Mouse (Mus musculus) CH12.LX (cell line): Measurements from ENCODE around the gene Cradd. TPM values are rescaled to one million over a fixed set of nuclear protein-coding genes. Genes with fewer than 3 reads are reported as not detected.

Source experiments
- DNase-seq: peaks from one replicate; pipeline ENCODE4 v3.0.0-alpha.2; 2013; ENCODE audit errors: extremely low read depth
- H3K27ac ChIP-seq: 2 replicates; pipeline ENCODE4 v1.5.1; 2012; ENCODE audit warnings: low read depth, mild to moderate bottlenecking, control low read depth, moderate library complexity; ENCODE audit not compliant: insufficient read depth
- H3K27me3 ChIP-seq: replicated peaks from 2 replicates; pipeline ENCODE3; 2012; ENCODE audit warnings: inconsistent platforms
- H3K36me3 ChIP-seq, 2 experiments: replicated peaks in 1 of 2; 2 replicates each; pipeline versions ENCODE3 to v1.6.1; 2012; ENCODE audit warnings: inconsistent platforms in 1 of 2, low read length in 1 of 2, mild to moderate bottlenecking in 1 of 2, mixed read lengths in 1 of 2, moderate library complexity in 1 of 2; ENCODE audit not compliant: control insufficient read depth in 1 of 2, insufficient read depth in 1 of 2
- H3K4me1 ChIP-seq, 2 experiments: 2 replicates each; pipeline ENCODE4 v1.6.1; 2012; ENCODE audit warnings: inconsistent platforms in 1 of 2, moderate library complexity in 1 of 2; ENCODE audit not compliant: insufficient read depth in 2 of 2, control insufficient read depth in 1 of 2
- H3K4me2 ChIP-seq: 2 replicates; pipeline ENCODE4 v1.6.1; 2012; ENCODE audit warnings: low read depth, mild to moderate bottlenecking, control low read depth; ENCODE audit not compliant: poor library complexity, insufficient read depth, severe bottlenecking
- H3K4me3 ChIP-seq, 3 experiments: fragments of 150-350 bp in 1 of 3; sonication (generic) in 1 of 3; replicated peaks in 1 of 3; 2 replicates each; pipeline versions ENCODE3 to v1.5.1; 2011 to 2012; ENCODE audit warnings: low read depth in 2 of 3, low read length in 2 of 3, mild to moderate bottlenecking in 2 of 3, moderate library complexity in 2 of 3, control low read depth in 1 of 3, improper control_type of control experiment in 1 of 3, inconsistent platforms in 1 of 3, mixed read lengths in 1 of 3; ENCODE audit not compliant: poor library complexity in 1 of 3
- H3K79me2 ChIP-seq: replicated peaks from 2 replicates; pipeline ENCODE4 v1.6.1; 2012; ENCODE audit warnings: mild to moderate bottlenecking, moderate library complexity; ENCODE audit not compliant: control insufficient read depth, poor library complexity, insufficient read depth, severe bottlenecking; ENCODE audit errors: extremely low read depth
- H3K9ac ChIP-seq: 2 replicates; pipeline ENCODE4 v1.6.1; 2012; ENCODE audit warnings: low read depth, mild to moderate bottlenecking, control low read depth, moderate library complexity; ENCODE audit not compliant: insufficient read depth
- H3K9me3 ChIP-seq: replicated peaks from 2 replicates; pipeline ENCODE3; 2012; ENCODE audit warnings: low read length, inconsistent platforms, mixed read lengths
- BHLHE40 ChIP-seq: IDR thresholded peaks from 2 replicates; pipeline ENCODE4 v1.6.1; 2011; ENCODE audit warnings: mild to moderate bottlenecking, low read depth, low read length, improper control_type of control experiment
- CHD1 ChIP-seq: IDR thresholded peaks from 2 replicates; pipeline ENCODE4 v1.6.1; 2012; ENCODE audit warnings: low read depth, low read length, improper control_type of control experiment, inconsistent platforms
- CHD2 ChIP-seq: IDR thresholded peaks from 2 replicates; pipeline ENCODE4 v1.6.1; 2011; ENCODE audit warnings: low read length, improper control_type of control experiment
- E2F4 ChIP-seq: IDR thresholded peaks from 2 replicates; pipeline ENCODE4 v1.6.1; 2011; ENCODE audit warnings: low read depth, low read length, improper control_type of control experiment; ENCODE audit not compliant: insufficient replicate concordance
- EP300 ChIP-seq: IDR thresholded peaks from 2 replicates; pipeline ENCODE4 v1.6.1; 2011; ENCODE audit warnings: low read length, improper control_type of control experiment
- ETS1 ChIP-seq: conservative IDR thresholded peaks from 2 replicates; pipeline ENCODE4 v1.6.1; 2012; ENCODE audit warnings: low read depth, mild to moderate bottlenecking, inconsistent platforms, low read length, improper control_type of control experiment, moderate library complexity
- GABPA ChIP-seq: IDR thresholded peaks from 2 replicates; pipeline ENCODE4 v1.6.1; 2012; ENCODE audit warnings: low read depth, low read length, improper control_type of control experiment, inconsistent platforms; ENCODE audit not compliant: insufficient replicate concordance
- KAT2A ChIP-seq: IDR thresholded peaks from 2 replicates; pipeline ENCODE4 v1.6.1; 2012; ENCODE audit warnings: low read length, improper control_type of control experiment, inconsistent platforms; ENCODE audit not compliant: insufficient replicate concordance
- MAX ChIP-seq: IDR thresholded peaks from 2 replicates; pipeline ENCODE4 v1.6.1; 2011; ENCODE audit warnings: low read length, improper control_type of control experiment
- MEF2A ChIP-seq: IDR thresholded peaks from 2 replicates; pipeline ENCODE4 v1.6.1; 2014; ENCODE audit warnings: low read depth, mild to moderate bottlenecking, inconsistent platforms, low read length, improper control_type of control experiment, borderline replicate concordance
- MXI1 ChIP-seq: IDR thresholded peaks from 2 replicates; pipeline ENCODE4 v1.6.1; 2011; ENCODE audit warnings: mild to moderate bottlenecking, low read depth, low read length, improper control_type of control experiment
- MYC ChIP-seq: IDR thresholded peaks from 2 replicates; pipeline ENCODE4 v1.6.1; 2011; ENCODE audit warnings: low read depth, mild to moderate bottlenecking, improper control_type of control experiment, low read length
- NELFE ChIP-seq: IDR thresholded peaks from 2 replicates; pipeline ENCODE4 v1.6.1; 2011; ENCODE audit warnings: low read depth, low read length, improper control_type of control experiment
- PAX5 ChIP-seq: IDR thresholded peaks from 2 replicates; pipeline ENCODE4 v1.6.1; 2012; ENCODE audit warnings: low read length, inconsistent platforms, mixed read lengths
- POLR2A ChIP-seq: IDR thresholded peaks from 2 replicates; pipeline ENCODE4 v1.6.1; 2011; ENCODE audit warnings: low read depth, mild to moderate bottlenecking, improper control_type of control experiment, low read length
- RAD21 ChIP-seq: IDR thresholded peaks from 2 replicates; pipeline ENCODE4 v1.6.1; 2011; ENCODE audit warnings: low read depth, mild to moderate bottlenecking, low read length, improper control_type of control experiment, moderate library complexity
- RCOR1 ChIP-seq: conservative IDR thresholded peaks from 2 replicates; pipeline ENCODE4 v1.6.1; 2012; ENCODE audit warnings: low read depth, mild to moderate bottlenecking, inconsistent platforms, low read length, improper control_type of control experiment
- TBP ChIP-seq: conservative IDR thresholded peaks from 2 replicates; pipeline ENCODE4 v1.6.1; 2011; ENCODE audit warnings: low read depth, low read length, improper control_type of control experiment
- TCF12 ChIP-seq: IDR thresholded peaks from 2 replicates; pipeline ENCODE4 v1.6.1; 2014; ENCODE audit warnings: low read depth, mild to moderate bottlenecking, inconsistent platforms, low read length, improper control_type of control experiment
- USF1 ChIP-seq: IDR thresholded peaks from 2 replicates; pipeline ENCODE4 v1.6.1; 2014; ENCODE audit warnings: low read depth, mild to moderate bottlenecking, inconsistent platforms, low read length, improper control_type of control experiment
- USF2 ChIP-seq: conservative IDR thresholded peaks from 2 replicates; pipeline ENCODE4 v1.6.1; 2011; ENCODE audit warnings: low read depth, low read length, improper control_type of control experiment
- ZC3H11A ChIP-seq: IDR thresholded peaks from 2 replicates; pipeline ENCODE4 v1.6.1; 2012; ENCODE audit warnings: low read depth, mild to moderate bottlenecking, inconsistent platforms, low read length, improper control_type of control experiment
- ZKSCAN1 ChIP-seq: IDR thresholded peaks from 2 replicates; pipeline ENCODE4 v1.6.1; 2012; ENCODE audit warnings: low read depth, inconsistent platforms, low read length, improper control_type of control experiment, borderline replicate concordance
- ZMIZ1 ChIP-seq: IDR thresholded peaks from 2 replicates; pipeline ENCODE4 v1.6.1; 2012; ENCODE audit warnings: low read depth, mild to moderate bottlenecking, inconsistent platforms, low read length, improper control_type of control experiment
- dilution Hi-C: fragments of 300-500 bp; cut with MboI; formaldehyde crosslinking; loops from 2 replicates; pipeline ENCODE4 v1.14.3; 2020; ENCODE audit warnings: low sequenced_read_pairs; ENCODE audit not compliant: extremely low pct_unique_long_range_greater_than_20kb, extremely low pct_ligation_motif_present
- in situ Hi-C: fragments of 300-500 bp; cut with MboI; formaldehyde crosslinking; loops from 3 replicates; pipeline ENCODE4 v1.14.3; 2019; ENCODE audit warnings: low sequenced_read_pairs, low pct_ligation_motif_present, low pct_unique_long_range_greater_than_20kb, mixed read lengths
- polyA plus RNA-seq: library from polyadenylated mRNA; unstranded; fragments of >175 nt; gene quantifications from 2 replicates; pipeline ENCODE4 v1.2.1, GENCODE M21; 2012; ENCODE audit warnings: low read depth; ENCODE audit not compliant: insufficient read length
- total RNA-seq, 2 experiments: library from RNA; depleted of rRNA; stranded (reverse); fragments of 300-350 nt in 1 of 2; fragments of >200 nt in 1 of 2; gene quantifications; 2 replicates each; pipeline ENCODE4 v1.2.3; 2012 to 2014

Gene Cradd
- total and polyA plus RNA-seq, 3 experiments: 5.6 to 8.8 (median 5.6) TPM

GRCm38 (mm10) chr10:95260420-95260819, 63.5 kb downstream of the Cradd start:
- no peak overlapping the region for H3K9ac ChIP-seq
- H3K9me3 ChIP-seq: no peaks in the 10 kb centered on the region
- H3K4me2 ChIP-seq: no peak overlapping the region
- peaks cover 5 to 33% of the 10 kb centered on the region in 2 experiments; a peak in 3 of 4 replicates for H3K4me1 ChIP-seq
- H3K27ac ChIP-seq: 0 out of 2 replicates have a peak overlapping the region, but pooled peaks have one; percentile 10
- dilution Hi-C loops: no loop called here
- DNase-seq: peak; percentile 23
- no peaks in the 10 kb centered on the region for H3K36me3 ChIP-seq
- TF ChIP-seq POLR2A (no peak), ZMIZ1 (no peak), TCF12 (no peak), USF1 (no peak), GABPA (no peak), CHD1 (0 out of 2 replicates have a peak, but pooled peaks have one; percentile 29), EP300 (no peak), MXI1 (no peak), RCOR1 (no peak), MYC (no peak), MEF2A (peak; percentile 75; the same call in 1 of the 2 replicates), CHD2 (no peak)
- no peaks in the 10 kb centered on the region for H3K79me2 ChIP-seq
- H3K4me3 ChIP-seq: no peak overlapping the region
- in situ Hi-C loops: loop anchor here (5.0 kb wide), 1 partner anchor 37 kb away; no protein-coding TSS in a partner anchor
- no peaks in the 10 kb centered on the region for H3K27me3 ChIP-seq

- in situ Hi-C loops: no loop called here
- H3K36me3 ChIP-seq: no peaks in the 10 kb centered on the region
- no peaks in the 10 kb centered on the region for H3K9me3 ChIP-seq
- peaks cover 5 to 24% of the 10 kb centered on the region in 2 experiments; a peak in 3 of 4 replicates for H3K4me1 ChIP-seq
- H3K27ac ChIP-seq: no peak overlapping the region
- DNase-seq: no peak
- dilution Hi-C loops: no loop called here
- no peak overlapping the region for H3K9ac ChIP-seq
- H3K27me3 ChIP-seq: no peaks in the 10 kb centered on the region
- TF ChIP-seq MYC (no peak), RAD21 (no peak), GABPA (no peak), E2F4 (no peak), ZMIZ1 (no peak), PAX5 (no peak), CHD2 (no peak), ETS1 (no peak), MXI1 (no peak), ZKSCAN1 (no peak), KAT2A (no peak), MAX (no peak), CHD1 (no peak), TBP (no peak), POLR2A (no peak), ZC3H11A (no peak), USF2 (no peak), BHLHE40 (no peak), NELFE (no peak)
- no peaks in the 10 kb centered on the region for H3K79me2 ChIP-seq
- H3K4me3 ChIP-seq: no peak overlapping the region
- no peak overlapping the region for H3K4me2 ChIP-seq
Measured at GRCm38 (mm10) chr10:95258471-95259155, 65.3 kb downstream of the Cradd start.
